Mouse (Mus musculus): ENCODE data around the gene Insrr. TPM values are rescaled to one million over a fixed set of nuclear protein-coding genes. Genes with fewer than 3 reads are reported as not detected.
"Not testable (repeated sequence)": the region's sequence is repeated elsewhere in the genome, so short reads cannot be mapped to it uniquely, and the experiment has no call there.

Insrr gene
- total RNA-seq, 2 experiments from 2014 or later, result 0.56 to 0.86 TPM

GRCm38 (mm10) chr3:87832109-87832859 lies 35.5 kb downstream of the Insrr start:
- no peak for DNase-seq

GRCm38 (mm10) chr3:87833482-87833881 lies 36.7 kb downstream of the Insrr start:
- DNase-seq, result no peak

GRCm38 (mm10) chr3:87838622-87839021 lies 41.9 kb downstream of the Insrr start:
- peak; percentile 76 to 83 for DNase-seq

- no peak for DNase-seq
Measured at GRCm38 (mm10) chr3:87840858-87841257, 44.1 kb downstream of the Insrr start.

- DNase-seq, result no peak
Measured at GRCm38 (mm10) chr3:87844981-87845380, 48.2 kb downstream of the Insrr start.

- DNase-seq, result no peak
Measured at GRCm38 (mm10) chr3:87846186-87846585, 49.4 kb downstream of the Insrr start.

- DNase-seq, result no peak
Measured at GRCm38 (mm10) chr3:87846650-87847110, 49.9 kb downstream of the Insrr start, which contains the start of gene Sh2d2a. Gene Sh2d2a, plus strand, starts transcription at chr3:87846755.

- no peak for DNase-seq
Measured at GRCm38 (mm10) chr3:87847680-87848079, 50.9 kb downstream of the Insrr start.

GRCm38 (mm10) chr3:87849117-87849516 lies 52.4 kb downstream of the Insrr start:
- no peak for DNase-seq

- peak; percentile 41 to 42 for DNase-seq
Measured at GRCm38 (mm10) chr3:87854795-87855568, 58.2 kb downstream of the Insrr start.

GRCm38 (mm10) chr3:87855936-87856335 lies 59.2 kb downstream of the Insrr start:
- no peak for DNase-seq

- DNase-seq, result no peak
Measured at GRCm38 (mm10) chr3:87857666-87858065, 60.9 kb downstream of the Insrr start.

- peak; percentile 51 to 72 for DNase-seq
Measured at GRCm38 (mm10) chr3:87859813-87860212, 63.1 kb downstream of the Insrr start.

- DNase-seq, result not testable (repeated sequence)
Measured at GRCm38 (mm10) chr3:87864111-87864510, 67.4 kb downstream of the Insrr start.

Other genes starting within 250 kb of the Insrr start
- 10 to 100 TPM; 38.3 to 39.2 TPM for gene Arhgef11, start 179.4 kb upstream of the Insrr start, total RNA-seq (2021)
- under 1 TPM; 0.66 to 0.72 TPM for gene Lrrc71, start 48.3 kb upstream of the Insrr start, total RNA-seq (2021)
- gene Ntrk1, start 1.8 kb upstream of the Insrr start, total RNA-seq (2021), result 1 to 10 TPM; 3.8 to 6.8 TPM
- 10 to 100 TPM; 20.3 to 30.7 TPM for gene Pear1, start 27.4 kb downstream of the Insrr start, total RNA-seq (2021)
- gene Sh2d2a, start 49.8 kb downstream of the Insrr start, total RNA-seq (2021), result under 1 TPM in 1 of 2 experiments, not detected in 1; 0.36 TPM
- gene Prcc, start 88.7 kb downstream of the Insrr start, total RNA-seq (2021), result 10 to 100 TPM; 49.2 to 57.4 TPM
- 100 to 1,000 TPM; 187 TPM for gene Hdgf, start 109.4 kb downstream of the Insrr start, total RNA-seq (2021)
- 100 to 1,000 TPM; 116 to 130 TPM for gene Mrpl24, start 122.6 kb downstream of the Insrr start, total RNA-seq (2021)
- gene Isg20l2, start 133.4 kb downstream of the Insrr start, total RNA-seq (2021), result 10 to 100 TPM; 20.7 to 22.0 TPM
- 10 to 100 TPM; 14.3 to 16.1 TPM for gene Rrnad1, start 133.8 kb downstream of the Insrr start, total RNA-seq (2021)
- gene Crabp2, start 151.7 kb downstream of the Insrr start, total RNA-seq (2021), result under 1 TPM in 1 of 2 experiments, not detected in 1; 0.33 TPM
- 10 to 100 TPM in 1 of 2 experiments, 1 to 10 TPM in 1; 8.8 to 13.3 TPM for gene Nes, start 174.1 kb downstream of the Insrr start, total RNA-seq (2021)
- gene Bcan, start 203.3 kb downstream of the Insrr start, total RNA-seq (2021), result 10 to 100 TPM; 45.9 to 47.8 TPM
- gene Hapln2, start 230.6 kb downstream of the Insrr start, total RNA-seq (2021), result not detected
- gene Gpatch4, start 246.2 kb downstream of the Insrr start, total RNA-seq (2021), result 10 to 100 TPM; 12.9 to 20.4 TPM

Data from adrenal gland, postnatal 36 days (tissue).